Mouse (Mus musculus): ENCODE measurements around the gene Dnase2b.

DNA sequence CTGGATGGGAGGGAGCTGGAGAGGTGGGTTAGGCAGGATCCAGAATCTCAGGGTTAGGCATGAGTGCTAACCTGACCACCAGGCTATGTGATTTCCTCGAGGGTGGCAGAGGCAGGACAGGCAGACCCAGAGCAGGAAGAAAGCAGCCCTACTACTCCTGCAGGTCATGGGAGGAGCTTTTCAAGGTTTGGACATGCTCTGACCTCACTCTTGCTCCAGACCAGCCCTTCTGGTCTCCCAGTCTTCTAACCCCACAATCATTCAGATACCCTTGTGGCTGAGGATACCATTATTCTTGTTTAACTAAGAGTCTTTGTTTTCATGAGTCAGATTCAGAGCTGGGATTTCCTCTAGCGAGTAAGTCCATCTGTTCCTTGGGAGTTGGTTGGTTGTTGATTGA is 37.8 kb downstream of the Dnase2b start:
- TF ChIP-seq MYOD1 (IDR thresholded peaks at IDR 0.05; ENCODE audit: control insufficient read depth, insufficient read length, low read depth) (no peak), CTCF (IDR thresholded peaks at IDR 0.05; ENCODE audit: control insufficient read depth, insufficient read depth, insufficient read length) (no peak), MAX (IDR thresholded peaks at IDR 0.05) (no peak), USF1 (IDR thresholded peaks at IDR 0.05; ENCODE audit: low read depth) (no peak), CEBPB (IDR thresholded peaks at IDR 0.05; ENCODE audit: low read depth) (no peak), MYOG (IDR thresholded peaks at IDR 0.05; ENCODE audit: control insufficient read depth, extremely low read depth, insufficient read length) (no peak)

All from C2C12 (cell line).